Mouse (Mus musculus) lung, postnatal 0 days (tissue): ENCODE results near the gene Adora2a. TPM values are rescaled to one million over a fixed set of nuclear protein-coding genes. Genes with fewer than 3 reads are reported as not detected.
A peak's percentile ranks its signal among the peaks of the same experiment; 100 is the strongest.

Experiments
- ATAC-seq: fragments of 200-750 bp; cut with Nextera tagmentation; 2 replicates; pipeline ENCODE4 v1.8.0; 2017; ENCODE audit warnings: moderate library complexity
- DNase-seq: peaks from one replicate; pipeline ENCODE4 v3.0.0-alpha.2; 2016; ENCODE audit warnings: low spot score
- H3K27ac ChIP-seq: fragments of 300-500 bp; sonication (generic); 2 replicates; pipeline ENCODE4 v1.5.1; 2014; ENCODE audit warnings: antibody characterized with exemption, mild to moderate bottlenecking, low read length, mixed read lengths
- H3K27me3 ChIP-seq: fragments of 300-500 bp; sonication (generic); replicated peaks from 2 replicates; pipeline ENCODE4 v1.6.1; 2014; ENCODE audit warnings: low read length, mixed read lengths; ENCODE audit not compliant: insufficient read depth
- H3K36me3 ChIP-seq: fragments of 300-500 bp; sonication (generic); 2 replicates; pipeline ENCODE4 v1.6.1; 2014; ENCODE audit warnings: low read length, mixed read lengths; ENCODE audit not compliant: insufficient read depth
- H3K4me1 ChIP-seq: fragments of 300-500 bp; sonication (generic); 2 replicates; pipeline ENCODE4 v1.6.1; 2014; ENCODE audit warnings: antibody characterized with exemption, low read depth, low read length, mixed read lengths; ENCODE audit not compliant: insufficient read depth
- H3K4me2 ChIP-seq: fragments of 300-500 bp; sonication (generic); replicated peaks from 2 replicates; pipeline ENCODE4 v1.6.1; 2014; ENCODE audit warnings: low read depth, mild to moderate bottlenecking, low read length, moderate library complexity, mixed read lengths
- H3K4me3 ChIP-seq: fragments of 300-500 bp; sonication (generic); 2 replicates; pipeline ENCODE4 v1.5.1; 2014; ENCODE audit warnings: low read depth, low read length
- H3K9ac ChIP-seq: fragments of 300-500 bp; sonication (generic); replicated peaks from 2 replicates; pipeline ENCODE4 v1.6.1; 2014; ENCODE audit warnings: low read depth, mild to moderate bottlenecking
- H3K9me3 ChIP-seq: fragments of 300-500 bp; sonication (generic); 2 replicates; pipeline ENCODE4 v1.6.1; 2016; ENCODE audit warnings: low read length, mixed read lengths
- CTCF ChIP-seq: IDR thresholded peaks from 2 replicates; pipeline ENCODE4 v1.5.1; 2016; ENCODE audit warnings: antibody characterized with exemption, mild to moderate bottlenecking
- EP300 ChIP-seq: IDR thresholded peaks from 2 replicates; pipeline ENCODE4 v1.6.1; 2016; ENCODE audit warnings: antibody characterized with exemption, mild to moderate bottlenecking, control low read depth
- WGBS: fragments of 180-500 bp; shearing (Covaris S2); extraction: QIAGEN DNeasy Blood & Tissue Kit; methylation state at CpG from one replicate; pipeline ENCODE4 v1.1.7; 2014; 5-methylcytosine and 5-hydroxymethylcytosine counted together
- polyA plus RNA-seq: library from polyadenylated mRNA; unstranded; fragments of >200 nt; fragmentation: Nextera tagmentation; extraction: Ambion mirVana; gene quantifications from 2 replicates; pipeline ENCODE4 v1.2.1, GENCODE M21; 2015

Adora2a gene
- 4.3 and 5.4 TPM in 2 replicates for polyA plus RNA-seq

DNA sequence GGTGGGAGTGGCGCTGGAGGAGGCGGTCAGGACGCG, at the start of gene Adora2a:
Gene Adora2a, plus strand, starts transcription at position 6 of the 36 bp plus-strand sequence.
- peak within 1 kb of the TSS; percentile 62 for H3K27ac ChIP-seq
- peaks cover 6% of the 10 kb centered on the region; the same call in 1 of the 2 replicates for H3K4me1 ChIP-seq
- TF ChIP-seq EP300 (no peak), CTCF (no peak)
- WGBS, result 0% methylated on average over 3 of the region's 4 CpGs
- H3K9me3 ChIP-seq, result no peaks in the 10 kb centered on the region
- H3K27me3 ChIP-seq, result no peaks in the 10 kb centered on the region
- no peaks in the 10 kb centered on the region for H3K36me3 ChIP-seq
- DNase-seq (no peak), ATAC-seq (no peak)
- H3K9ac ChIP-seq, result peak within 1 kb of the TSS; percentile 51
- H3K4me2 ChIP-seq, result peak within 1 kb of the TSS; percentile 73
- peak within 1 kb of the TSS; percentile 60 for H3K4me3 ChIP-seq

DNA sequence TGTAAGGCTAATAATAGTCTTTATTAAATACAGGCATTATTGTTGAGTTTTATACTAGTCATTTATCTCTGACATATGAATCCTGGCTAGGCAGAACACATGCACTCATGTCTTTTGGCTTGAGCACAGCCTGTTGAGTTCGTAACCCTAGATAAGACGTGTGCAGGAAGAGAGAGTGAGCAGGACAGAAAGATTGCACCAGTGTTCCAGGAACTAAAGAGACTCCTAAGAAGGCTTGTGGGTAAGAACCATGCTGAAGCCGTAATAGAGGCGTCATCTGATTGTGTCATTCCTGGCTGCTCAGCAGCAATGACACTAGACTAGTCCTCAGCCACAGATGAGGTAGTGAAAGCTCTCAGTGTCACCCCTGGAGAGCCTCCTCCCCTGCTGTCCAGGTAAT, 43.7 kb upstream of the Adora2a start:
- TF ChIP-seq EP300, result no peak
- TF ChIP-seq CTCF, result no peak
- no peak overlapping the region for H3K27ac ChIP-seq
- H3K4me3 ChIP-seq, result no peak overlapping the region
- DNase-seq (peak; percentile 46), ATAC-seq (peak; percentile 43)
- H3K36me3 ChIP-seq, result peaks cover 22% of the 10 kb centered on the region
- no peak overlapping the region for H3K4me2 ChIP-seq
- no peaks in the 10 kb centered on the region for H3K27me3 ChIP-seq
- H3K4me1 ChIP-seq, result no peaks in the 10 kb centered on the region
- 74% methylated on average over 4 of the region's 4 CpGs for WGBS
- no peak overlapping the region for H3K9ac ChIP-seq
- no peaks in the 10 kb centered on the region for H3K9me3 ChIP-seq

DNA sequence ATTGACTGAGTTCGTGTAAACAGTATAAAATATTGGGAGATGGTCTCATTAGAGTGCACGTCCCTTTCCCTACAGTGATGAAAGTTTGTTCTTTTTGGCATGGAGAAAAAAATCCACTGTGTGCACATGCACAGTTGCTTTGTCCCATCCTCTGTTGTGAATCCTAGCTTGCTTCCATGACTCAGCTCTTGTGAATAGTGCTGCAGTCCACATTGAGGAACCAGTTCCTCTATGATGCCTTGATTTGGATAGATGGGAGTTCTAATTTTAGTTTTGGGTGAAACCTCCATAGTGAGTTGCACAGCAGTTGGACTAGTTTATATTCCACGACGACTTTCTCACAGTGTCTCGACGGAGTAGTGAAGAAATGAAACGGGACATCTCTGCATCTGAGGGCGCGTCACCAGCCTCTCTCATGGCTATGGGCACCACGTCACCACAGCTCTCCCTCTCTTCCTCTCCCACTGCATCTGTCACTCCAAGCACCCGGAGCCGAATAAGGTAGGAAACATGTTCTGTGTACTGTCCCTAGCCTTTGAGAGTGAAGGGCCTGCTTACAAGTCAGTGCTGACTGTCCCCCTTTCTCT, 40.2 kb upstream of the Adora2a start:
- H3K9ac ChIP-seq, result no peak overlapping the region
- peaks cover 26% of the 10 kb centered on the region for H3K36me3 ChIP-seq
- no peaks in the 10 kb centered on the region for H3K27me3 ChIP-seq
- no peak overlapping the region for H3K4me2 ChIP-seq
- H3K4me1 ChIP-seq, result no peaks in the 10 kb centered on the region
- no peak overlapping the region for H3K27ac ChIP-seq
- H3K9me3 ChIP-seq, result no peaks in the 10 kb centered on the region
- H3K4me3 ChIP-seq, result no peak overlapping the region
- DNase-seq (no peak), ATAC-seq (no peak)
- 86% methylated on average over 12 of the region's 12 CpGs for WGBS
- TF ChIP-seq EP300 (no peak), CTCF (no peak)

DNA sequence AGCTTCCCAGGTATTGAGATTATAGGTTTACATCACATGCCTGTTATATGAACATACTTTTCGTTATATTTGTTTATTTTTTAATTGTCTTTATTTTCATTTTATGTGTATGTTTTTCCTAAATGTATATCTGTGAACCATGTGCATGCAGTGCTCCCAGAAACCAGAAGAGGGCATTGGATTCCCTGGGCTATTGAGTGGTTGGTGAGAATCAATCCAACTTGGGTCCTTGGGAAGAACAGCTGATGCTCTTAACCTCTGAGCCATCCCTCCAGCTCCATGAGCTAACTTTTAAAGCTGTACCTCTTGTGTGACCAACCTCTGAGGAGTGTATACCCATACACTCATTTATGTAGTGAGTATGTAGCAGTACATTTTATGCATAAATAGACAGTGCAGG, 39.2 kb upstream of the Adora2a start:
- no peak overlapping the region for H3K27ac ChIP-seq
- ATAC-seq, result no peak
- WGBS, result 75% methylated on average over 1 of the region's 1 CpGs
- peaks cover 21% of the 10 kb centered on the region for H3K36me3 ChIP-seq
- no peaks in the 10 kb centered on the region for H3K27me3 ChIP-seq
- H3K4me1 ChIP-seq, result no peaks in the 10 kb centered on the region
- H3K4me2 ChIP-seq, result no peak overlapping the region
- peak; percentile 69 for TF ChIP-seq CTCF
- no peak for TF ChIP-seq EP300
- H3K9ac ChIP-seq, result no peak overlapping the region
- DNase-seq, result no peak
- H3K4me3 ChIP-seq, result no peak overlapping the region
- H3K9me3 ChIP-seq, result no peaks in the 10 kb centered on the region

DNA sequence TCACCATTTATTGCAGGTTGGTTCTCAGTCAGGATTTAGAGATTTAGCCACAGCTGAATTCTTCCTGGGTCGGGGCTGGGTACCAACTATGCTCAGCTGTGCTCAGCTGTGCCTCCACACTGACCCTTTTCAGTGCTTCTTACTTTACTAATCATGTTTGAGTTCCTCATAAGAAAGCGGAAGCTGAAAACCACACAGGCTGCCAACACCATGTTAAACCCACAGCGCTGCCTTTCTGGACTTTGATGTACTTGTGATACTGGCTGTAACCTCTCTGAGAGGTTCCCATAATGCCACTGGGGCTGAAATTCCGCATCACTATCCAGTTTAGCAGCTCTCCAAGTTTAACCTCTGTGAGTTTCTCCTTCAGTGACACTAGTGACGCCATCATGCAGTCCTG, 34.0 kb upstream of the Adora2a start:
- H3K27ac ChIP-seq, result no peak overlapping the region
- ATAC-seq (no peak), DNase-seq (no peak)
- H3K27me3 ChIP-seq, result no peaks in the 10 kb centered on the region
- no peak for TF ChIP-seq EP300
- no peak for TF ChIP-seq CTCF
- no peaks in the 10 kb centered on the region for H3K9me3 ChIP-seq
- H3K4me3 ChIP-seq, result no peak overlapping the region
- H3K36me3 ChIP-seq, result peaks cover 11% of the 10 kb centered on the region; the same call in 1 of the 2 replicates
- no peak overlapping the region for H3K4me2 ChIP-seq
- H3K4me1 ChIP-seq, result no peaks in the 10 kb centered on the region
- H3K9ac ChIP-seq, result no peak overlapping the region
- WGBS, result 84% methylated on average over 5 of the region's 5 CpGs

DNA sequence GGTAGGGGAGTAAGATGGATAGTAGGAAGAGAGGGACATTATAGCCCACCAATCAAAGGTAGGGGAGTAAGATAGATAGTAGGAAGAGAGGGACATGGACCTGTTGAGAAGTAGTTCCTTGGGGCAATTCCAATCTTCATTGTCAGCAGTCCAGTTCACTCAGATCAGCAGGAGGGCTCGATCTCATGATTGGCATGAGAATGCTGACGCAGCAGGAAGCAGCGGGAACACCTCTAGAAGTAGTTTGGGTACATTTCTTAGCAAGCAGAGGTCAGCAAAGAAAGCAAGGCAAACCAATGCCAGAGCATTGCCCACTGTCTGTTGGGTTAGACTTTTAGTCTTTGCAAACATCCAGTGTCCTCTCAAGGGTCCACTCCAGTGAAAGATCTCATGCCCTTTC, 32.9 kb upstream of the Adora2a start:
- Histone ChIP-seq H3K27ac (no peak overlapping the region), H3K36me3 (peaks cover 11% of the 10 kb centered on the region; the same call in 1 of the 2 replicates), H3K4me2 (no peak overlapping the region), H3K27me3 (no peaks in the 10 kb centered on the region), H3K9me3 (no peaks in the 10 kb centered on the region), H3K9ac (no peak overlapping the region), H3K4me1 (no peaks in the 10 kb centered on the region), H3K4me3 (no peak overlapping the region)
- TF ChIP-seq EP300 (no peak), CTCF (no peak)
- 97% methylated on average over 3 of the region's 3 CpGs for WGBS
- DNase-seq, result no peak
- no peak for ATAC-seq

DNA sequence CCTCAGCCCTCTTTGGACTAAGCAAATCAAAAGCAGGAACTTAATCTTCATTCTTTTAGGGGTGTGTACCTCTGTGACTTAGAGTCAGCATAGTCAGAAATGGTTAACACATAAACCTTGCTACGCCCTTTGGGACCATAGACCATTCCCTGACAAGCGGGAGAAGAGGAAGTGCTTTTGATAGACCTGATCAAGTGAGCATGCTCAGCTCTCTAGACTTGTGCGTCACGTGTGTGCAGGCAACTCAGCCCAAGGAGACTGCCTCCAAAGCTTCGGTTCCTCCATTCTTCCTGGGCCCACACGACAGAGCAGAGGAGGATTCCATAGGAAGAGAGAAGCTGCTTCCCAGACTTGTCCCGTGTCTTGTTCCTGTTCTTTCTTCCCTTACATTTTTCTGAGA, 28.1 kb upstream of the Adora2a start:
- Histone ChIP-seq H3K4me2 (no peak overlapping the region), H3K9me3 (no peaks in the 10 kb centered on the region), H3K27ac (no peak overlapping the region), H3K4me1 (no peaks in the 10 kb centered on the region), H3K36me3 (peaks cover 7% of the 10 kb centered on the region; the same call in 1 of the 2 replicates), H3K9ac (no peak overlapping the region), H3K27me3 (no peaks in the 10 kb centered on the region), H3K4me3 (no peak overlapping the region)
- no peak for ATAC-seq
- WGBS, result 78% methylated on average over 7 of the region's 7 CpGs
- TF ChIP-seq CTCF (no peak), EP300 (no peak)
- DNase-seq, result no peak
